Mouse (Mus musculus): Measurements from ENCODE around the gene Vps16.

Gene Vps16

DNA sequence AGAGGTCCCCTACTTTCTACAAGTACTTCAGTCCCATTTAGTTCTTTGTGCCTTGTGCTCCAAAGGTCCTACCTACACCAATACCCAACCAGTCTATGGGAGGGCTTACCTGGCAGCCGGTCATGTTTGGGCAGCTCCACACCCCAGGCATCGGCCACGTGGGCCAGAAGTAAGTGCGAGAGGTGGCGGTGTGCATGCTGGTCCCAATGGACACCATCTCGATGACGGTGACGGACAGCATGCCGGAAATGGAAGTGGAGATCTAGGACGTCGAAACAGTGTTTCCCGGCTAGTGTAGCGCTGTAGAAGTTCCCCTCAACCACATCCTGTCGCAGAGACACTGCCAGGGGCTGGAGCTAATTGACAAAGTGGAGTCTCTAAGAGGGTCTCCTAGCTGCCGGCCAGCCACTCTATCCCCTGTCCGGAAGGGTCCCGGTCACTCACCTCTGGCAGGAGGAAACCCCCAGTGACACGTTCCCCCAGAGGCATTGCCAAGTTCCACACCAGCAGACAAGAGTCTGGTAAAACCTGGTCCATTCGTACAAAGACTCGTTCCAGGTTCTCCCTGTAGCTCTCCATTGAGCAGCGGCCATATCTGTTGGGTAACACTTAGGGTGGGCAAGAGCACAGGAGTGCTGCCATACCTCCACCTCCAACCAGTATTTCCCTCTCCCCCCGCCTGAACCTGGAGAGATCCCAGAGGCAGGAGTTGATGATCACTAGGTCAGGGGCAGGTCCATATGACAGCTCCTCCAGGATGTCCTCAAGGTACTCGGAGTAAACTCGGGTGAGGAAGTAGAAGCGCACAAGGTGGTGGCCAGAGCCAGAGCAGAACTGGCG, 2.1 kb upstream of the Vps16 start:
- DNase-seq (ENCODE audit: low spot score in 2 of 2), result no peak

DNA sequence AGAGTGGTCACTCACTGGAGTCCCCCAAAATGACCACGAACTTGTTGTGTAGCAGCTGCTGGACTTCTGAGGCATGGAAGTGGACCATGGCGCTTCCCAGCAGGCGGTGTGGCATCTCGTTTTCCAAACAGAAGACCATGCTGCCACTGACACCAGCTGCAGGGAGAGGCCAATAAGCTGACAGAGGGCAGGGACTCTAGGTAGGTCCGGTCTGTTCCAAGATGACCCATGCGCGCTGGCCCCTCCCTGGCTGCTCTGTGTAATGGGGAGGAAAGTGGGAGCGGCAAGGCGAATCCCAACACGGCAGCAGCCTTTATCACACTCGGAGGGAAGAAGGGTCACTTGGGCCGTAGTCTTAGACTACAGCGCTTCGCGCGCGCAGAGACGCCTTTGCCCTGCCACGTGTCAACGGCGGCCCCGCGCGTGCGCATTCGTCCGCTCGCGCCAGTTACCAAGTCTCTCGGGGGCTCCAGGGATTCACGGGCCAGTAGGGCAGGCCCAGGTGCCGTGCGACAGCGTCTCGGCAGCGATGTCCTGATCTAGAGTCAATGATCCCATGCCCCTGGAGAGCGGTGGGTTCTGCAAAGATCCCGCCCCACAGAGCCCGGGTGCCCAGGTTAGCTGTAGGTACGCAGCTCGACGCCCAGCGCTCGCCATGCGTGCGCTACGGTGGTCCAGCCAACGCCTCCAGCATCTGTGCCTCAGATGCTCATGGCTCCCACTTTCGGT, 578 bp upstream of the Vps16 start:
- peak in 1 of 2 experiments; percentile 69 for DNase-seq (ENCODE audit: low spot score in 2 of 2)

- DNase-seq (ENCODE audit: low spot score in 2 of 2), result no peak
Observed at GRCm38 (mm10) chr2:130425112-130425511, 973 bp downstream of the Vps16 start.

GRCm38 (mm10) chr2:130429851-130430250, 5.7 kb downstream of the Vps16 start:
- no peak for DNase-seq (ENCODE audit: low spot score in 2 of 2)

DNA sequence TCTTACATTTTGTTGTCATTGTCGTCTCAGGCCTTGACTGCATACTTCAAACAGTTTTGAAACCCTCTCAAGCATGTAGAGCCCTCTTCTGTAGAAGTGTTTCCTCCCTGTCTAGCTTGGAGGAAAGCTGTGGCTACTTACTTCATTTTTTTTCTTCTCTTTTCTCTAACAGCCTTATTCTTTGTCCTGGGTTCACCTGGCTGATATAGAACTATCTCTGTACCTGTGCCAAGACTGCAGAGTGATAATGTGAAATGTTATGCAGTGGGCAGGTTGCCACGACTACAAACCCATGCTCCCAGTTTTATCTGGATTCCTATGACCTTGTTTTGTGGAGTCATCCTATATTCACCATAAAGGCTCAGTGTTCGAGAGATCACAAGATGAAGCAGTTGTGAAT, 6.3 kb downstream of the Vps16 start:
- no peak for DNase-seq (ENCODE audit: low spot score in 2 of 2)

- DNase-seq (ENCODE audit: low spot score in 2 of 2), result no peak
Observed at GRCm38 (mm10) chr2:130432157-130432556, 8.0 kb downstream of the Vps16 start.

GRCm38 (mm10) chr2:130433152-130433551, 9.0 kb downstream of the Vps16 start:
- no peak for DNase-seq (ENCODE audit: low spot score in 2 of 2)

DNA sequence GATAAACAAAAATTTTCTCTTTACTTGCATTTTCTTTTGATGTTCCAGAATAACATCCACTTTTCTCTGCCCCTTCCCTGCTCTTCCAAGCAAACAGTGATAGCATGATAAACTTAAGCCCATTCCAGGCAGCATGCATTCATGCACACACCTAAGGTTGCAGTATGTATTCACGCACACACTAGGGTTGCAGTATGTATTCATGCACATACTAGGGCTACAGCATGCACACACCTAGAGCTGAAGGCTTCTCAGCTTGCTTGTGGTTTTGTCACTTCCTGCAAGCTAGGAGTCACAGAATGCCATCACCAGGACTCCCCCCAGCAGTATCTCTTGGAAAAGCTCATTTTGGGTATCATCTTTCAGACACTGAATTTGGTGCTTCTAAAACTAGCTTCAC, 12.6 kb downstream of the Vps16 start:
- DNase-seq (ENCODE audit: low spot score in 2 of 2), result no peak

DNA sequence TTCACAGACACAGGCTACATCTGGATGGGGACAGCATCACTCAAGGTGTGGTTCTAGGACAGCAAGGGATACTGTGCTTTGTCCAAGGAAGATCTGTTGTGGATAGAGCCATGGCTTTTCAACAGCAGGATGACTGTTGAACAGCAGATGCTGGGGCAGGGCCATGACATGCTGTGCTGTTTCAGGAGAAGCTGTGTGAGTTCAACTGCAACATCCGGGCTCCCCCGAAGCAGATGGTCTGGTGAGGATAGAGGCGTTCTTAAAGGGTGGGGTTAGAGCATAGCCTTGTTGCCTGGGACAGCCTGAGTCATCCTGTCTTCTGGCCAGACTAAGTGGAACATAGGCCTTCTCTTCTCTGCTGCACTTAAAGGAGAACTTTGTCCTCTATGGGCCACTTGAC, 14.7 kb downstream of the Vps16 start:
- no peak for DNase-seq (ENCODE audit: low spot score in 2 of 2)

DNA sequence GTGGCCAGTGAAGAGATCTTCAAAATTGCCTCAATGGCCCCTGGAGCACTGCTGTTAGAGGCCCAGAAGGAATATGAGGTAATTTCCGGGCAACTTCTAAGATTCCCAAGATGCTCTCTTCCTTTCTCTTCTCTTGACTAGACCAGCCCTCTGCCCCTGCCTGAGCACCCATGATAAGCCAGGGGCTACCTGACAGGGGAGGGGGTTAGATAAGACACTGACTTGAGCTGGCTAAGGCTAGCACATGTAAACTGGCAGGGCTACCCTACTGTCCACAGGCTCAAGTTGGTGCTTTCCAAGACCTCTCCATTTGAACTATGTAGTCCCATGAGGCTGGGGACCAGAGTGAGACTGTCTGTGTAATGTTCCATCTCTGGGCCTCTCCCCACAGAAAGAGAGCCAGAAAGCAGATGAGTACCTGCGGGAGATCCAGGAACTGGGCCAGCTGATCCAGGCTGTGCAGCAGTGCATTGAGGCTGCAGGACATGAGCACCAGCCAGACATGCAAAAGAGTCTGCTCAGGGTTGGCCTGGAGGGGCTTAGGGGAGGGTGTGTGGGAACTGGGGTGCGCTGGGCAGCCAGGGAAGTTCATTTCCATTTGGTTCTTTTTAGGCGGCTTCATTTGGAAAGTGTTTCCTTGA, 15.8 kb downstream of the Vps16 start:
- no peak for DNase-seq (ENCODE audit: low spot score in 2 of 2)

- DNase-seq (ENCODE audit: low spot score in 2 of 2), result no peak
Observed at GRCm38 (mm10) chr2:130442162-130442561, 18.0 kb downstream of the Vps16 start.

DNA sequence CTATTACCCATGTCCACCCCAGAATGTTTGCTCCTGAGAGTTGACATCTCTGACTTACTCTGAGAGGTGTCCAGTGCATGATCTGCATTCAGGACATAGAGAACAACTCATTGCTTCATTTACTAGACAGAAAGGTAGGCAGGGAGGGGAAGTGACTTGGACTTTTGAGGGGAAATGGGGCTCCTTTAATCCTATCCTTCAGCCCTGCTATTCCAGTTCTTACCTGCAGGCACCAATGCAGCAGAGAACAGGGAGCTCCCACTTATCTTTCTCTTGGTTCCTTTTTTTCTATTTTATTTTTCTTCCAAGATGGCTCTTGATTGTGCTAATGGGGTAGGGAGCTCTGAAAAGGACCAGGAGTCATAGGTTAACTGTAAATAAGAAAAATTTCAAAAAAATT, 24.3 kb downstream of the Vps16 start:
- DNase-seq (ENCODE audit: low spot score in 2 of 2), result no peak

- no peak for DNase-seq (ENCODE audit: low spot score in 2 of 2)
Observed at GRCm38 (mm10) chr2:130449021-130449793, 25.1 kb downstream of the Vps16 start.

- DNase-seq (ENCODE audit: low spot score in 2 of 2), result peak; percentile 89 to 90
Observed at GRCm38 (mm10) chr2:130449794-130450433, 25.8 kb downstream of the Vps16 start, which contains the start of gene Ptpra. Gene Ptpra, plus strand, starts transcription at chr2:130450278.

- peak; percentile 71 to 72 for DNase-seq (ENCODE audit: low spot score in 2 of 2)
Observed at GRCm38 (mm10) chr2:130450434-130450796, 26.3 kb downstream of the Vps16 start.

DNA sequence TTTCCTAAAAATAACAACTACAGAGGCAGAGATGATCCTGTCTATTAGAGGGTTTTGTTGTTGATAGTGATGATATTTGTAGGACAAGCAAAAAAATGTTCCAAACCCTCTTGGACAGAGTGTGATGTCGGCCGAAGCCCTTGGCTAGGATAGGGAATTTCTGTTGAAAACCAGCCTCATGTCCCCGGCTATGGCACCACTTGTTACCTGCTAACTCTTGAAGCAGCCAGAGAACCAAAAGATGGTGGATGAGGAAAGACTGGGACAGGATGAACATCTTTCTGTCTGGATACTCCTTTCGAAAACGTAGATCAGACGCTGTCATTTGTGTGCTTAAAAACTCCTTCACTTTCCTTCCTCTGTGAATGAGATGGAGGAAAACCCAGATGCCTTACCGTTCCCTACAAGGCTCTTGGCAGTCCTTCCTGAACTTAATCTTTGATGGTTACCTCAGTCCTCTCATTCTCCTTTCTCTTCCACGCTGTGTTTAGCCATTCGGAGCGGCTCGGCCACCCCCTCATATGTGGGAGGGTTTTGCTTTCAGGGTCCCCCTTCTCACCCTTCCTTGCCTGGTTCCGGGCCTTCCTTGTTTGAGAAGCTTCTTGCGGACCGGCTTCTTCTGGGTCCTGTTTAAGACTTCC, 27.1 kb downstream of the Vps16 start:
- DNase-seq (ENCODE audit: low spot score in 2 of 2), result no peak

- DNase-seq (ENCODE audit: low spot score in 2 of 2), result no peak
Observed at GRCm38 (mm10) chr2:130451727-130452090, 27.6 kb downstream of the Vps16 start.

DNA sequence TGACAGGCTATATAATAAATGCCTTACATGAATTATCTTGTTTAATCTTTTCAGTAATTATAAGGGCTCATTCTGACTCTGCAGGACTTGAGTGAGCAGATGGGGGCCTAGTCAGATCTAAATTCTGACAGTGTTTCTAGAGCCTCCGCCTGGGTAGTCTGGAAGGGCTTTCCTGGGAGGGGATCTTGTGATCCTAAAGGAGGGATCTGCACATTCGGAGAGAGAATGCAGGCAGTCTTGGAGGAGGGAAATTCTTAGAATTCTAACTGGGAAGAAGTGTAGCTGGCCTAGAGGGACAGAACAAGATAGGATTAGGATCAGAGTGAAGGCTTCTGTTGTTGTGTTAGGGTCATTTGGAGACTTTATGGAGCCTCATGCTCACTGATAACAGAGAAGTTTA, 28.1 kb downstream of the Vps16 start:
- DNase-seq (ENCODE audit: low spot score in 2 of 2), result no peak

- no peak for DNase-seq (ENCODE audit: low spot score in 2 of 2)
Observed at GRCm38 (mm10) chr2:130453421-130453820, 29.3 kb downstream of the Vps16 start.

DNA sequence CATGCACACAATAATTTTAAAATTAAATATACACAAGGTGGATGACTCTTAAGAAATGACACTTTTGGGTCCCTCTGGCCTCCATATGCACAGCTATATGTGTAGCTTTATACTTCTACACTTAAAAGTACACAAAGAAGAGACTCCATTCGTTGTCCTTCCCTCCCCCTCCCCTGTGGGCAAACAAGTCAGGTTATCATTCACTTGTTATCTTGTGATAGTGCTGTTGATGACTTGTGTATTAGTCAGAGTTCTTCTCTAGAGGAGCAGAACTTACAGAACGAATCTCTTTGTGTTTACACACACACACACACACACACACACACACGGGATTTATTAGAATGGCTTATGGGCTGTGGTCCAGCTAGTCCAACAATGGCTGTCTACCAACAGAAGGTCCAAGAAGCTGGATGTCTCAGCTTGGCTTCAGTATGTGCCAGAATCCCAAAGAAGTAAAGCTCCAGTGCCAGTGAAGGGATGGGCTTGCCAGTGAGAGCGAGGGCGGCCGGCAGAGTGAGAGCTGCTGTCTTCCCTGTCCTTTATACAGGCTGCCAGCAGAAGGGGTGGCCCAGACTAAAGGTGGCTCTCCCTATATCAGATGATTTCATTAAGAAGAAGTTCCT, 30.7 kb downstream of the Vps16 start:
- peak in 1 of 2 experiments; percentile 32 for DNase-seq (ENCODE audit: low spot score in 2 of 2)

Data from urinary bladder, postnatal 36 days (tissue).